15 mouse cellular contexts compared by ENCODE assay signal in the genomic region with DNA sequence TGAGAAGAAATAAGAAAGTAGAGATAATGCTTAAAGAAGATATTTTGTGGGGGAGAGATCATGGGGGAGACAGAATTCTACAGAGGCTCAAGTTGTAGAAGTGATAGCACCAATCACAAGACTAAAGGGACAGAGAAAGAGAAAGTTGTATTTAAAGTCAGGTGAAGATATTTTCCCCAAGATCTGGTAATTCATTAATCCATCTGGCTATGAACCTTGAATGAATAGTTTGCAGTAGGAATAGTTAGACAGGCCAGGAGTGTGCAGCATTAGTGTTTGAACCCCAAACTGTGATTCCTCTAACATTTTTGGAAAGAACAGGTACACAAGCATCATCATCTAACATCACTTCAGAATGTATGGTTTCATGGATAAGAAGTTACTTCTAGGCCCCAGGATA. TPM values are rescaled to one million over a fixed set of nuclear protein-coding genes. Genes with fewer than 3 reads are reported as not detected.
"Had no signal": no experiment of that assay in that cellular context is flagged by ENCODE, and none has a peak within 500 bp of the region (broad histone marks: within the 10 kb centered on the region; RNA-seq: fewer than 3 reads in every experiment).

No protein-coding gene starts in this region.

- H3K36me3 ChIP-seq: limb, embryonic 10.5 days; limb, embryonic 13.5 days; liver, embryonic 13.5 days; midbrain, embryonic 13.5 days had no signal

- ATAC-seq: intestine, postnatal 0 days; lung, postnatal 0 days; midbrain, embryonic 13.5 days had no signal

- DNase-seq: kidney, postnatal 36 days; layer of hippocampus, adult 9-11 months; liver; liver, embryonic 13.5 days; lung, embryonic 14.5 days; thymus, adult 18-20 months; thymus, postnatal 36 days had no signal

- H3K4me1 ChIP-seq: limb, embryonic 13.5 days; liver, embryonic 13.5 days had no signal

- H3K4me3 ChIP-seq: limb, embryonic 10.5 days; limb, embryonic 13.5 days; liver, embryonic 13.5 days; midbrain, embryonic 13.5 days had no signal

- H3K9ac ChIP-seq: limb, embryonic 13.5 days; liver, embryonic 13.5 days; lung, embryonic 14.5 days; midbrain, embryonic 13.5 days had no signal

- H3K9me3 ChIP-seq: limb, embryonic 10.5 days; limb, embryonic 13.5 days; liver, embryonic 13.5 days; midbrain, embryonic 13.5 days had no signal

- H3K27ac ChIP-seq: kidney, postnatal 0 days; limb, embryonic 10.5 days; limb, embryonic 13.5 days; liver, embryonic 13.5 days; macrophage; midbrain, embryonic 13.5 days had no signal

- H3K27me3 ChIP-seq: limb, embryonic 13.5 days; liver, embryonic 13.5 days; midbrain, embryonic 13.5 days had no signal

- H3K4me2 ChIP-seq: limb, embryonic 13.5 days; liver, embryonic 13.5 days; lung, embryonic 14.5 days; midbrain, embryonic 13.5 days had no signal

RNA-seq across cellular contexts. Expression of a gene that starts 28.0 kb away (rescaled TPM):
- total RNA-seq: megakaryocyte, adult 5-6 weeks had no signal
